Mouse (Mus musculus) C2C12 (cell line): ENCODE measurements around the gene Ttc23.

Experiments used
- CEBPB ChIP-seq: IDR thresholded peaks from one replicate; pipeline ENCODE4 v1.6.1; 2011; ENCODE audit warnings: low read depth, mild to moderate bottlenecking, control low read depth, moderate library complexity
- CTCF ChIP-seq: IDR thresholded peaks from one replicate; pipeline ENCODE4 v1.5.1; 2011; ENCODE audit not compliant: control insufficient read depth, insufficient read depth, insufficient read length
- FOSL1 ChIP-seq: IDR thresholded peaks from one replicate; pipeline ENCODE4 v1.8.0; 2011; ENCODE audit warnings: mild to moderate bottlenecking, low read length; ENCODE audit not compliant: poor library complexity, insufficient read depth, severe bottlenecking
- MAX ChIP-seq: IDR thresholded peaks from one replicate; pipeline ENCODE4 v1.6.1; 2011; ENCODE audit warnings: mild to moderate bottlenecking, control low read depth
- MYOG ChIP-seq: IDR thresholded peaks from one replicate; pipeline ENCODE4 v1.6.1; 2011; ENCODE audit not compliant: control insufficient read depth, insufficient read length; ENCODE audit errors: extremely low read depth
- USF1 ChIP-seq: IDR thresholded peaks from one replicate; pipeline ENCODE4 v1.6.1; 2011; ENCODE audit warnings: low read depth, mild to moderate bottlenecking, control low read depth, moderate library complexity

- TF ChIP-seq CTCF (no peak), MAX (no peak), MYOG (no peak), CEBPB (no peak), USF1 (no peak), FOSL1 (no peak)
Measured at GRCm38 (mm10) chr7:67636161-67636560, 11.0 kb upstream of the Ttc23 start.
